Mouse (Mus musculus): Measurements from ENCODE around the gene Psph. TPM values are rescaled to one million over a fixed set of nuclear protein-coding genes. Genes with fewer than 3 reads are reported as not detected.
A peak's percentile ranks its signal among the peaks of the same experiment; 100 is the strongest.

The Psph gene
- polyA plus RNA-seq, 1 experiment: 9.0 TPM

DNA sequence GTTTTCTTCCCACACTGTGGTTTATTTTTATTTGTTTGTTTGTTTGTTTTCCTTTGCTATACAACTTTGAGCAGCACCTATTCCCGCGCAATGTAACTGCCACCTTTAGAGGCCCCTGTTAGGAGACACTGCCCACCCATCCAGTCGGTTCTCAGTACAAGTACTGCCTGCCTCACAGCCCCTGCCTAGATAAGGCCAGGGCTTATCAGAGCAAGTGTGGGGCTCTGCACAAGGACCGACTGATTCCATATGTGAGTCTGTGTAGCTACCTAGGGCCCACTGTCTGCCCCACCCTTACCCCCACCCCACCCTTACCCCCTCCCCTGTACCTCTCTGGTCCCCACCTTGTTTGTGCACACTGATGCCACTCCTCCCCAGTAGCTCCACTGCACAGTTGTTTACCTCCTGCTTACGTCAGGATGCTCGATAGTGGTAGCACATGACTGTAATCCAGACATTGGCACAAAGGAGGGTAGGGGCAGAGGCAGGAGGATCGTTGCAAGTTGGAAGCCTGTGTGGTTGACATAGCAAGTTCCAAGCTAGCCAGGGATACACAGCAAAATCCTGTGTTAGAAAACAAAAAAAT, 44.3 kb downstream of the Psph start:
- 79% methylated on average over 7 of the region's 7 CpGs for WGBS

DNA sequence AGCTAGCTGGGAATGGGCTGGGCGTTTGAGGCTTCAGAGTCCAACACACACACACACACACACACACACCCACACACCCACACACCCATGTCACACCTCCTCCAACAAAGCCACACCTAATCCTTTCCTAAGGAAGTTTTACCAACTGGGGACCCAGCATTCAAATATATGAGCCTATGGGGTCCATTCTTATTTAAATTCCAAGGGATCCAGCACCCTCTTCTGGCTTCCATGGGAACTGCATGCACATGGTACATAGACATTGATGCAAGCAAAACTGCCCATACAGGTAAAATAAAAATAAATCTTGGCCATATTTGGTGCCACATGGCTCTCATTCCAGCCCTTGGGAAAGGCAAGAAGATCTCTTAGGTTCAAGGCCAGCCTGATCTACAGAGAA, 46.3 kb downstream of the Psph start:
- 50% methylated on average over 1 of the region's 1 CpGs for WGBS
- no peak for DNase-seq (ENCODE audit: low read depth, low spot score)

More for the DNA sequence above, 44.3 kb downstream of the Psph start:
- no peak for DNase-seq (ENCODE audit: low read depth, low spot score)

GRCm38 (mm10) chr5:129731021-129731420, 56.2 kb downstream of the Psph start:
- no peak for DNase-seq (ENCODE audit: low read depth, low spot score)
- 73% methylated on average over 5 of the region's 5 CpGs for WGBS

DNA sequence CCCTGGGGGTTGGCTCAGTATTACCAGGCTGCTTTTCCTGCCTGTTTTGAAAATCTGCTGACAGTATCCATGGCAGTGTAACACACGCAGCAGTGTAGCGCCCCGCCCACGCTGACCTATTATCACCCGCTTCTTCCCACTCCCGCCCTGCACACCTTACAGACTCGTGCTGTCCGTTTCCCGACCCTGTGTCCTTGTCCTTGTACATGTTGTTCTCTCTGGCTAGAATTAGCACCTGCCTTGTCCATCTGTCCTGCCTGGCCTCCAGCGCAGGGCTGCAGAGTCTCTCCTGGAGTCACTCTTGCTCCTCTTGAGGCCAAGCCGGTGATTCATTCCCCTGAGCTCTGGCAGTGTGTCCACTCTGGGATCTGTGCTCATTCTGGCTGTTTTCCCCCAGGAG, 56.9 kb downstream of the Psph start:
- no peak for DNase-seq (ENCODE audit: low read depth, low spot score)
- WGBS: 24% methylated on average over 11 of the region's 11 CpGs

DNA sequence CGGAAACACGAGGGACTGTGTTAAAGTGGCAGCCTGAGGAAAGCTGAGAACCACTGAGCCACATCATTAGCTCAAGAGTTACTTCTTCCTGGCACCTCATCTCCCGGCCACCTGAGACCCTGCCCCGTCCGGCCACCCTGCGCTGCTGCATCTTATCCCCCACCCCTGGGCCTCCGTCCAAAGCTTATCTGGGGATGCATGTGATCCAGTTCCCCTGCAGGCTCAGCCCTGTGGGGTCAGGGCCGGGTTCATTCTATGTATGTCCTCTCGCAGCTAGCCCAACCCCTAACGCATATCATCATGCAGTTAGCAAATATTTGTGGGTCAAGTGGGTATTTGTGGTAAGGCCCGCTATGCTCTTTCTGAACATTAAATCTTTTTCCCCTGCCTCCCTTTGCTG, 58.0 kb downstream of the Psph start:
- DNase-seq (ENCODE audit: low read depth, low spot score): no peak
- 45% methylated on average over 11 of the region's 11 CpGs for WGBS

DNA sequence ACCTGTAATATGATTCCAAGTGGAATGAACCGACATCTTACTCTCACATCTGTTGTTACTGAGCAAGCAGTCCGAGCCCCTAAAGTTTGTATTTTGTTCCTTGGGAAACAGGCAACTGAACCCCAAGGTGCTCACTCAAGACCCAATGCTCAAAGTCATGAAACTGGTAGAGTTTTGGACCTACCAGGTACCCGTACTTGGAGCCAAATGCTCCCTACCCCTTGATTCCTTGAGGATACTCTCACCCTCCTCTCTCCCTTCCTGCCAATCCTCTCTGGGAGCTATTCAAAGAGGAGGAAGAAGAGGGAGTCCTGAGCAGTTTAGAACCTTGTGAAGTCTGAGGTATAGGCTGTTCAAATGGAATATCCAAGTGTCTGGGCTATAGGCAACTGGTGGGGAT, 60.5 kb downstream of the Psph start:
- no peak for DNase-seq (ENCODE audit: low read depth, low spot score)
- WGBS: 94% methylated on average over 3 of the region's 3 CpGs

GRCm38 (mm10) chr5:129725774-129726392, 61.4 kb downstream of the Psph start:
- no peak for DNase-seq (ENCODE audit: low read depth, low spot score)
- WGBS: 17% methylated on average over 7 of the region's 7 CpGs

DNA sequence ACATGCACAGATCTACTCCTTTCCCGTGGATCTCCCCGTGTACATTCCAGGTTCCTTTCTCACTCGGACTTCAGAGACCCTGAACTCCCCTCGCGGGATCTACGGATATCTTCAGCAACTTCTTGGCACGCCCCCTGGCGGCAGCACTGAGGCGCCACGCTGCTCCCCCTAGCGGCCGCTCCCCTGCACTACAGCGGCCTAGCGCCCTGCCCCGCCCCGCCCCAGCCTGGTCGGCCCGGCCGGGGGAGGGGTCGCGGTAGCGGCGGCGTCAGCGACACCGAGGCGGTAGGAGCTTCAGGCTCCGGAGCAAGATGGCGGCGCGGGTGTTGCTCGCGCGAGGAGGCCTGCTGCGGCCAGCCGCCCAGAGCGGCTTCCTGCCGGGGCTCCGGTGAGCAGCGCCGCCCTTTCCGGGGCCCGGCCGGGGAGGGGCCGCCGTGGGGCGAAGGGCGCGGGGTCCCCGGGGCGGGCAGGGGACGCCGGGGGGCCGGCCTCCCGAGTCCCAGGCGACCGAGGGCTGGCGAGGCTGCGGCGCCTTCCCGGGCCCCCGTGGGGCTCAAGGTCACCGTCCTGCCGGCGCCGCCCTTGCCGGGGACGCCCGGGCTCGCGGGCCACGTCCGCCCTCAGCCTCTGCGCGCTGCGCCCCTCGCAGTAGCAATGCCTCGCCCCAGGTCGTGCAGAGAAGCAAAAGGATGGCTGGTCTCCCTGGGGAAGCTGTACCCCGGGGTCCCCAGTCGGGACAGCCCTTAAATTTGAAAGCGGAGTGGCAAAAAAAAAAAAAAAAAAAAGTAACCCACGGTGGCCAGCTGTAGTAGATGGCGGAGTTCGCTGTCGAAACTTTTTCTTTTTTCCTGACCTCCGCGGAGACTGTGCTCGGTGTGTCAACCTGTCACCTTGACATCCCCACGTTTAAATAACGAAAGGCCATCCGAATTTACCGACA, 62.1 kb downstream of the Psph start, which contains the start of gene Nipsnap2:
Gene Nipsnap2, plus strand, starts transcription at position 230 of the 940 bp plus-strand sequence.
- DNase-seq (ENCODE audit: low read depth, low spot score): peak; percentile 54
- WGBS: 1% methylated on average over 93 of the region's 93 CpGs

GRCm38 (mm10) chr5:129724268-129724667, 63.0 kb downstream of the Psph start:
- no peak for DNase-seq (ENCODE audit: low read depth, low spot score)
- WGBS: 34% methylated on average over 4 of the region's 4 CpGs

DNA sequence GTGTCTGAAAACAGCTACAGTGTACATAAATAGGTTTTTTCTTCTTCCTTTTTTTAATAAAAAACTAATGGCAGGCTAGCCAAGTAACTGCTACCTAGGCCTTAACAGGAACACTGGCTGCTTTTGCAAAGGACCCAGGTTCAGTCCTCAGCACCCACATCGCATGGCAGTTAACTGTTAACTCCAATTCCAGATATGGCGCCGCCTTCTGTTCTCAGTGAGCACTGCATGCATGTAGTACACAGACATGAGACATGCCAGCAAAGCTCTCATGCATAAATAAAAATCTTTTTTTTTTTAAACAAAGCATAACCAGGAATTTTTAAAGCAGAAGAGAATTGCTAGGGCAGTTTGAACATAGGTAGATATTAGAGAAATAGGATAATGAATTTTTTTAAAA, 67.1 kb downstream of the Psph start:
- no peak for DNase-seq (ENCODE audit: low read depth, low spot score)
- WGBS: 92% methylated on average over 3 of the region's 3 CpGs

GRCm38 (mm10) chr5:129717016-129717415, 70.2 kb downstream of the Psph start:
- WGBS: 74% methylated on average over 9 of the region's 9 CpGs
- DNase-seq (ENCODE audit: low read depth, low spot score): no peak

Other genes with a start within 250 kb of the Psph start
- gene Mmp17, start 203.3 kb downstream of the Psph start, polyA plus RNA-seq (2012; rRNA removed): 4.0 and 4.3 TPM in 2 replicates
- gene Zfp11, start 117.3 kb downstream of the Psph start, polyA plus RNA-seq (2012; rRNA removed): 0.73 and 1.0 TPM in 2 replicates
- gene Sept14, start 78.9 kb downstream of the Psph start, polyA plus RNA-seq (2012; rRNA removed): not detected in 2 replicates
- gene Mrps17, start 72.0 kb downstream of the Psph start, polyA plus RNA-seq (2012; rRNA removed): 54.7 and 64.0 TPM in 2 replicates
- 26.5 and 37.9 TPM in 2 replicates for gene Nipsnap2, start 62.4 kb downstream of the Psph start, polyA plus RNA-seq (2012; rRNA removed)
- gene Sumf2, start 59.5 kb upstream of the Psph start, polyA plus RNA-seq (2012; rRNA removed): 6.9 and 7.6 TPM in 2 replicates
- gene Chchd2, start 100.0 kb upstream of the Psph start, polyA plus RNA-seq (2012; rRNA removed): 876 and 1,051 TPM in 2 replicates
- gene Zbed5, start 108.3 kb upstream of the Psph start, polyA plus RNA-seq (2012; rRNA removed): 0.17 and 0.41 TPM in 2 replicates
- 0.27 and 0.31 TPM in 2 replicates for gene Phkg1, start 111.1 kb upstream of the Psph start, polyA plus RNA-seq (2012; rRNA removed)
- gene Nupr1l, start 121.1 kb upstream of the Psph start, polyA plus RNA-seq (2012; rRNA removed): 1.4 and 1.9 TPM in 2 replicates
- gene Vkorc1l1, start 154.5 kb upstream of the Psph start, polyA plus RNA-seq (2012; rRNA removed): 19.2 and 19.7 TPM in 2 replicates
- gene Gusb, start 215.6 kb upstream of the Psph start, polyA plus RNA-seq (2012; rRNA removed): 25.9 and 32.9 TPM in 2 replicates
- 34.7 and 39.6 TPM in 2 replicates for gene Asl, start 241.8 kb upstream of the Psph start, polyA plus RNA-seq (2012; rRNA removed)
- 13.1 and 13.4 TPM in 2 replicates for gene Crcp, start 241.8 kb upstream of the Psph start, polyA plus RNA-seq (2012; rRNA removed)

Data from large intestine, adult 2 months (tissue).